Mouse (Mus musculus) liver (tissue): ENCODE measurements around the gene Fam243.

Experiments used
- DNase-seq: peaks from one replicate; pipeline ENCODE4 v3.0.0-alpha.2; 2020; ENCODE audit warnings: mixed read lengths

Gene Fam243

DNA sequence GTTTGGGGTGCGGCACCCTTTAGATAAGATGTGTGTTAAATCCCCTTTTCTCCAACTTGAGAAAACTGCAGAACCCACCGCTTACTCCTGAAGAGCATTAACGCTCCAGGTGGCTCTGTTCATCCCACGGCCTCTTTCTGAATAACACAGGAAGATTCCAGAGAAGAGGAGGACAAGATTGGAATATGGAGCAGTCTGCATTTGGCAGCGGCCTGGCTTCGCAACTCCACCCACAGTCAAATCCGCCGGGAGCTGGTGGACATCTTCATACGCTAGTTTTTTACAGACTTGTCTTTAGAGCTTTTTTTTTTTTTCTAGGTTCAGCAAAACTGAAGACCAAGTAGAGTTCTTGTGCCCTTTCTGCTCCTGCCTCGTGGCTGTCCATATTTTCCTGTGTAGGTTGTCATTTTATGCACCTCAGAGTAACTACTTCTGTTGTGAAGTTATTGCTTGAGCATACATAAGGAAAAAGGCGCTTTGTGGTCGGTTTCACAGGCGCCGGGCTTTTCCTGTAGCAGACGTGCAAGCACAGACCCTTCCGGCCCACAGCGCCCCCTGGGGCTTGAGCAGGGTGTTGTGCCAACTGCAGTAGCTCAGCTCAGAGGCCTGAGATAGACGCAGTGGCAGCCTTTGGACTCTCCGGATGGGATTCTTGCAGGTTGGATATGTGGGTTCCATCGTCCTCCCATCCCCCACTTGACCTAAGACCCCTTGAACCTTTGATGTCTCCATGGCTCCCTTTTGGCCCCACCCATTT, 1.7 kb downstream of the Fam243 start:
- peak; percentile 80 for DNase-seq

GRCm38 (mm10) chr16:92316049-92316738, 5.0 kb downstream of the Fam243 start:
- no peak for DNase-seq

GRCm38 (mm10) chr16:92313953-92314741, 7.1 kb downstream of the Fam243 start:
- DNase-seq: peak; percentile 40

- no peak for DNase-seq
Measured at GRCm38 (mm10) chr16:92309126-92309525, 12.1 kb downstream of the Fam243 start.

GRCm38 (mm10) chr16:92307947-92308346, 13.3 kb downstream of the Fam243 start:
- DNase-seq: no peak

DNA sequence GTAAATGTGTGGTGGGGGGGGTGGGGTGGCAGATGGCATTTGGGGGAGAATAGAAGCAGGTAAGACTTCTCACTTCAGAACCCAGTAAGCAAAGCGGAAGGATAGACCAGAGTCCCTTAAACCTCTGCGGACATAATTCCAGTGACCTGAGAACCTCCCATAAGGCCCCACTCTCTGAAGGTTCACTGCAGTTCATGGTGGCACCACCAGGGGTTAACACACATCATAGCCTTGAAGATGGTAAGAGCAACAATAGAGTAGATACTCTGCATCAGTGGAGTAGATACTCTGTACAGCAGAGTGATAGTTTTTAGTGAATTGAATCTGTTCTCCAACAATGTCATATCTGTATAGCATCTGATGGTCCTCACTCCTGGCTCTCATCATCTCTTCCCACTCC, 15.7 kb downstream of the Fam243 start:
- DNase-seq: no peak

- no peak for DNase-seq
Measured at GRCm38 (mm10) chr16:92302506-92302905, 18.7 kb downstream of the Fam243 start.

DNA sequence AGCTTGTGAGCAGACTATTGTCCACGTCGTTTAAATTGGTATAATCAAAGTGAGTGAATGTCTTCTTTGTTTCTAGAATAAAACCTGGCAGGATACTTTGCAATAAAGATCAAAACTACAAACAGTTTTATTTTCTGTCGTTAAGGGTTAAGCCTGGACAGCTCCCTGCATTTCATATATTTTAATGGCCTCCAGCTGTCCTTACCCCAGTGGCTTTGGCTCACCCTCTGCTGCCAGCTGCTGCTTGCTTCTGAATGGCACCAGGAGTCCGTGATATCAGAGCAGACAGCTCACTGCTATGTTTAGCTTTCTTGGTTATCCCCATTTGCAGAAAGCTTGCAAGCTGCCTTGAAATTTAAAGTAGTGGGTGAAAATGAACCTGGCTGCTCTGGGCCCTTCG, 19.3 kb downstream of the Fam243 start:
- DNase-seq: peak; percentile 23

- DNase-seq: no peak
Measured at GRCm38 (mm10) chr16:92301412-92301806, 19.8 kb downstream of the Fam243 start.

GRCm38 (mm10) chr16:92300649-92301411, 20.4 kb downstream of the Fam243 start, which contains the start of gene Smim11:
Gene Smim11, plus strand, starts transcription at chr16:92301286.
- DNase-seq: peak; percentile 95

GRCm38 (mm10) chr16:92295328-92295727, 25.9 kb downstream of the Fam243 start:
- no peak for DNase-seq

- DNase-seq: no peak
Measured at GRCm38 (mm10) chr16:92294267-92294970, 26.8 kb downstream of the Fam243 start.

DNA sequence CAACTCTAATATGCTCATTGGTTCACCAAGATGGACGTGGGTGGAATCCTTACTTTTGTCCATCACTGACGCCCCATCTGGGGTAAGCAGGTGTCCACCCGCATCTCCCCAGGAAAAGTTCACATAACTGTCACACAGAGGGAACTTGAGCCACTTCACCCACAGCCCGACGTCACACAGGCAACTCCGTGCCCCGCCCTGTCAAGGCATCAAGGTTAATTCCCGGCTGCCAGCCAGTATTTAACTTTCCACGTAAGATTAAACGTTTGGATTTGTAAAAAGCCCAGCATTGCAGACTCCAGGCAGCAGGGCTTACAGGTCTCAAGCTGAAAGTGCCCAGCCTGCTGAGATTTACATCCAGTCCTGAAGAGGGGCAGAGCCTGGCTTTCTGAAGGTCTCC, 29.1 kb downstream of the Fam243 start, which contains the start of gene Kcne2:
Gene Kcne2, plus strand, starts transcription at position 289 of the 400 bp plus-strand sequence.
- DNase-seq: no peak

DNA sequence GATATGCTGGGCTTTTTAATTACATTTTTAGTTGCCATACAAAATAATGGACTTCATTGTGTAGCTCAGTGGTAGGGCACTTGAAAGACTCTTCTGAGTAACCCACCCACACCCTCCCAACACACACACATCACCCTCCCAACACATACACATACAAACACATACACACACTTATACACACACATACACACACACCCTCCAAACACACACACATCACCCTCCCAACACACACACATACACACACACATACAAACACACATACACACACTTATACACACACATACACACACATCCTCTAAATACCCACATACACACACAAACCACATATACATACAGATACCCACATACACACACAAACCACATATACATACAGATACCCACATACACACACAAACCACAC, 31.2 kb downstream of the Fam243 start:
- DNase-seq: no peak

- DNase-seq: no peak
Measured at GRCm38 (mm10) chr16:92288778-92289177, 32.5 kb downstream of the Fam243 start.

- peak; percentile 81 for DNase-seq
Measured at GRCm38 (mm10) chr16:92286609-92287008, 34.6 kb downstream of the Fam243 start.

DNA sequence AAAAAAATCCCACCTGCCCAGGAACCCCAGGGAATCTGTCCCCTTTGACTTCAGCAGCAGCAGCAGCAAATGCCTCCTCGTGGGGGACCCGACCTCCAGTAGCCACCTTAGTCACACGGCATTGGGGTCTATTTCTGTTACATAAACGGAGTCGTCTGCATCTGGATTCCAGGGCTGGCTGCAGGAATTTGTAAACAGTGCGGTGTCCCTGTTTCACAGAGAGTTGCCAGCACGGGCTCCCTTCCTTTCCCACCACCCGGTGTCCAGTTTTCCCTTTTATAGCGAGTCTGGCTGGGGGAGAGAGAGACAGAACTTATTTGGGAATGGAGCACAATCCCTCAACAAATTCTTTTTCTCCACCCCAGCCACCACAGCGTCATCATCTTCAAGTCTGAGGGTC, 36.2 kb downstream of the Fam243 start:
- DNase-seq: no peak

DNA sequence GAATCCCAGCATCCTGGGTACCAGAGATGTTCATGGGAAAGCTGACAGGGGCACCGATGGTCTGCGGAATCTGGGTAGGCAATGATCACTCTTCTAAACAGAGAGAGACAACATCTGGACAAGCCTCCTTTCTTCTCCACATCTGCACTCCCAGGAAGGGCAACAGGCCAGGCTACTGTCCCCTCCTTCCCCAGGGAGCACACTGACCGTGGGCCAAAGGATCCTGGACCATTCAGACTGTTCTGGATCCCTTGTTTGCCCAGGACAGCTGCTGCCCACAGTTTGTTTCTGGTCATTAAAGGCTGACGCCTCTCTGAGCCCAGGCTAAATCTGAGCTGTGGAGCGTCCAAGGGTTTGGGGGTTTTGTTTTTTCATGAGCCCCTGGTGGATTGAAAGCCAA, 38.6 kb downstream of the Fam243 start:
- DNase-seq: no peak

- DNase-seq: no peak
Measured at GRCm38 (mm10) chr16:92275526-92275925, 45.7 kb downstream of the Fam243 start.

GRCm38 (mm10) chr16:92274516-92274915, 46.7 kb downstream of the Fam243 start:
- no peak for DNase-seq
